Mouse (Mus musculus): ENCODE results near the gene Slc27a2. TPM values are rescaled to one million over a fixed set of nuclear protein-coding genes. Genes with fewer than 3 reads are reported as not detected.
"Not testable (repeated sequence)": the region's sequence is repeated elsewhere in the genome, so short reads cannot be mapped to it uniquely, and the experiment has no call there.

Slc27a2 gene
- total RNA-seq, 1 experiment from 2014 or later = 18.8 TPM

DNA sequence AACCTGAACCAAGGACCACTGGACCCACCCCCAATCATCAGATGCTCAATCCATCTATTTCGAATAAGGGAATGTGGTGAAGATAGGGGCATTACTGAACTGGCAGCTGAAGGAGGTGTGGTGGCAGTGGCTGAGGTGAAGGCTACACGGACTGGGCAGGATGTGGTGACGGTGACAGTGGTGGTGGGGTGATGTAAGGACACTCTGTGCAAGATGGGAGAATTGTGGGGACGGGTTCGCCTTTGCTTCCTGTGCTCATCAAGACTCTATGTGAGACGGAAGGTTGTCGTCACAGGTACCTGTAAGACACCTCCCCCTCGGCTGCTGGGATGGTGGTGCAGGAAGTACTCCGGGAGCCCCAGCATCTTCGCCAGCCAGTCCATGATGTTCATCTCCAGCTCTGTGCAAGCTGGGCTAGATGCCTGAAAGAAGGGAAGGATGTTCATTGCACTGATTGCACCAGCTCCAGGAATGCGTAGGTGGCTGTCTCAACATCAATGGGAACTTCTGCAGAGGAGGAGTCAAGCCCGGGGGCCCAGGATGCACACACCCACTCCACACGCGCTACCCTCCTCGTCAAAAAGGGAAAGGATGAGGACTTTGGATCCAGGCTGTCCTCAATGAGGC, 54.0 kb downstream of the Slc27a2 start:
- no peak for DNase-seq

DNA sequence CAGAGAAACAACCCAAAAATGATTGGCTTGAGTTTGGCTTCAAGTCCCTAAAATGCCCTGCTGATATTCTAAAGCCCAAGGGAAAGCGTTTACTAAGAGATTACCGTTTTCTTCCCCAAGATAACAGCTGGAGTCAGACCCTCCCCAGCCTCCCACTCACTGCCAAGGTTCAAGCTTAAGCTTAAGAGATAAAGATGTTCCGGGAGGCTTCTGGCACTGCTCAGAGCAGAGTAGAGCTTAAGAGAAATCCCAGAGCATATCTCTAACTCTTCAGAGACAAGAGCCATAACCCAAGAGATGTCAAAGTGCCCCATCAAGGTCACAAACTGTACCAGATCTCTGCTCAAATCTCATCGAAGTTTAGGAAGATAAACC, 54.5 kb downstream of the Slc27a2 start:
- DNase-seq = no peak

DNA sequence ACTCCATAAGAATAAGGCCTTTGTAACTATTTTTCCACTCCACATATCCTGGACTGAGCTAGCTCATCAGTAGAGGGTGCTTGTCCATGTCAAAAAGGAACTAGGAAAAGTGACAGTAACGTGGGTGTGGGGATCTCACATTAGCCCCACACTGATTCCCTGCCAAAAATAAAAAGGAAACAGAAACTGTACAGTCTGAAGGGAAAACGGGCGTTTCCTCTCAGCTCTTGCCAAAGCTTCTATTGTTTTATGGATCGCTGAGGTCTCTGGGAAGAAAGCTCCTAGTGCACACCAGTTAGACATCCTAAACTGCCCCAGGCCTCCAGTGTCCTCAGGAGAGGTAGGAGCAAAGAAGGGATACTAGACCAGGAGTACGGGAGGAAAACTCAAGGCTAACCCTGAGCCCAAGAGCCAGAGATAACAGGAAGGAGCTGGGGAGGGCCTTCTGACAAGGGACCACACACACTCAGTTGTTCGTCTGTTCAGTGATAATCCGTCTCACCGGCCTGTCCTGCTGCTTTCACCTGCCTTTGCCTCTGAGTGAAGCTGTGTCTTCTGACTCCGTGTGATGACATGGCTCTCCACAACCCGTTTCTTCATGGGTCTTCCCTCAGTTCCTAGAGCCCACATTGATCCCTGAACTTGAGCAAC, 55.5 kb downstream of the Slc27a2 start:
- no peak for DNase-seq

DNA sequence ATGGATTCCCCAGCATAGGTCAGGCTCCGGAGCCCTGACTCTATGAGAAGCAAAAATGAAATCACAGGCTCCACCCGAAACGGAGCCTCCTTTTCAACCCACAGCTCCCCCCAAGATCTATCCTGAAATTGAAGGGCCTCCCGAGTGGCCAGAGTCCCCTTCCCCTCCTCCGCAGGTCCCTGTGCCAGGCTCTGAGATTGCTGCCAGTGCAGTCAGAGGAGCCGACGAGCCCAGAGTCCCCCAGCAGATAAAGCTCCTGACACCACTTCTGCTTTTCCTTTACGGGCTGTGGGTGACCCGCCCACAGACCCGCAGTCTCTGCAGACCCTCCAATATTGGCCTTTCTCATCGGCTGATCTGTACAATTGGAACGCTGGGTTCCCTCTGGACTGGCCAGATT, 57.4 kb downstream of the Slc27a2 start:
- DNase-seq = not testable (repeated sequence)

DNA sequence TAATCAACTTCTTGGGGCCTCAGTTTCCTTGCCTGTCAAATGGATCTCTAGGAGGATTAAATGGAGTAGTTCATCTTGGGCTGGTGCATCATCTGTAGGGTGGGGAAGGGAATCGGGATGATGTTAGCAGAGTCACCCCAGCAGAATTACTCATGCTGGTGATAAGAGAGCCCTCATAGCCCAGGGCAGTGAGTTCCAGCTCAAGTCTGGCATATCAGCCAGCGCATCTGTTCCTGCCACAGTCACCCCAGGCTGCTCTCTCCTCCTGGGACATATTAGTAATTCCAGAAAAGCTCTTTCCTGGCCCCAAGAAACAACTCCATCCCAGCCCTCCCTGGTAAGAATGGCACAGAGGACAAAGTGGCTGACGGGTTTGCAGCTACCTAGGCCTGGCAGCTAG, 63.1 kb downstream of the Slc27a2 start:
- no peak for DNase-seq

DNA sequence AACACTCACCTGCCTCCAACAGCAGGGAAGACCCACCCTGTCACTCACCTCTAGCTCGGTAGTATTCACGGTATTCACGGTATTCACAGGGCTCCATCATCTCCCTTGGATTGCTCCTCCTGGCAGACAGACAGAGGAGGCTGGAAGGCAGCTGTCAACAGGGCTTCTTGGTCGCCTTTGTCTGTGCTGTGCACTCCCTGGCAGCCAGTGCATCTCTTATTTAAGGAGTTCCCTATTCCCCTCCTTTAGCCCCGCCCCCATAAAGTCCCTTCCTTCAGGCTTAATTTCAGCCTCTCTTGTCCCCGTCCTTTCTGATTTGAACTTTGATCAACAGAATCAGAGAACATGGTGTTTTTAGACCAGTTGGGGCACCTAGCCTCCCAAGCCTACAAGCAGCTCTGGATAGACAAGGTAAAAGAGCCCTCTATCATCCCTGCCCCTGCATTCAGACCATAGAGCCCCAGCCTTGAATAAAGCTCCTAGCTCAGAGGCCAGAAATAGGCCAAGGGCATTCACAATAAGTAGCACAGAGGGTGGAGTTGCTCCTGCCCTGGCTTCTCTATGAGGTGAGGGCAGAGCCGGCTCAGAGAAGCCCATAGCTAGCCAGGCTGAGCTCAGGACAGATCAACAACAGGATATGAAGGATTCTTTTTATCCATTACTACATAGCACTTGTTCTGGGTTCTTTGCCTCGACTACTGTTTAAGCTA, 66.4 kb downstream of the Slc27a2 start:
- no peak for DNase-seq

DNA sequence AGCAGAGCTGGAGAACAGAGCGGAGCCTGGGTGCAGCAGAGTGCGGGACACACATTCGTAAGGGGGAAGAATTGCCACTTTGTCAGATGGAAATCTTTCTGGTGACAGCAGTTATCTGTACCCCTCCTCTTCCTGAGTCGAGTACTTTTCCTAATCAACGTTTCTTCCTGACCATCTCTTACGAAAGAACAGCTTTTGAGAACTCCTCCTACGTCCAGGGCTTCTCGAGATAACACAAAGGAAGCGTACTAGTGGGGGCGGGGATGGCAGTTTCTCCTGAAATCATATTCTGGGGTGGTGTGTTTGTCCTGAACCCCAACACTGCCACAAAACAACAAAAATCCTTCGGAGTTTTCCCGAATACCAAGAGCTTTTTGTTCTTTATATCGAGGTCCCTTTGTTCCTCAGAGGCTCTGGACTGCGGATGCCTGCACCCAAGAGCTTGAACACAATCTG, 67.1 kb downstream of the Slc27a2 start, which contains the start of gene Hdc:
TSS of gene Hdc (minus strand) at position 51 of the 456 bp plus-strand sequence.
- no peak for DNase-seq

DNA sequence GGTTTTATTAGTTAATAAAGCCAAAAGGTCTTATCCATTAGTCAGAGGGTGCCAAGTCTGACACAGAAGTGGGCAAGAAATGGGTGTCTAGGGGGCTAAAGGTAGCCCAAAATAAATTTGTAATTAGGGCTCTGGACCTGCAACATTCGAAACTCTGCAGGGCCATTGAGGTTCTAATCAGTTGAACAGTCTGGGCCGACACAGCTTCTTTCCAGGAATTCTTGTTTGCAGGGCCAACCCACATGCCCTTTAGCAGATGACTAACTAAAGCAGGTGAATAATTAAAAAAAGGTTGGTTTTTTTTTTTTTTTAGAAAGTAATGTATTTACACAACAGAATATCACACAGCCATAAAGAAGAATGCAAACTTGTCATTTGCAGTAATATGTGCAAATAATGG, 70.2 kb downstream of the Slc27a2 start:
- DNase-seq = no peak

DNA sequence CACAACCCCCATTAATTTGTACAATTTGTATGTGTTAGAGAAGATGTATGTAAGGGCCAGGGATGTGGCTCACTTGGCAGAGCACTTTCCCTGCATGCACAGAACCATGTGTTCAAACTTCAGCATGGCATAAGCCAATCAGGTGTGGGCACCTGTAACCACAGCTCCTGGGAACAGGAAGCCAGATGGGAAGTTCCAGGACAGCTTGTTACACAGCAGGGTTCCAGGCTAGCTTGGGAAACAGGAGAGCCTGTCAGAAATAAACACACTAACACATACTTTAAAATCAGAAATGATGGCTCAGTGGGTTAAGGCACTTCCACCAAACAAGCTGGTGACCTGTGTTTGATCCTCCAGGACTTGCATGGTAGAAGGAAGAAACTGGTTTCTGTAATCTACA, 70.9 kb downstream of the Slc27a2 start:
- no peak for DNase-seq

DNA sequence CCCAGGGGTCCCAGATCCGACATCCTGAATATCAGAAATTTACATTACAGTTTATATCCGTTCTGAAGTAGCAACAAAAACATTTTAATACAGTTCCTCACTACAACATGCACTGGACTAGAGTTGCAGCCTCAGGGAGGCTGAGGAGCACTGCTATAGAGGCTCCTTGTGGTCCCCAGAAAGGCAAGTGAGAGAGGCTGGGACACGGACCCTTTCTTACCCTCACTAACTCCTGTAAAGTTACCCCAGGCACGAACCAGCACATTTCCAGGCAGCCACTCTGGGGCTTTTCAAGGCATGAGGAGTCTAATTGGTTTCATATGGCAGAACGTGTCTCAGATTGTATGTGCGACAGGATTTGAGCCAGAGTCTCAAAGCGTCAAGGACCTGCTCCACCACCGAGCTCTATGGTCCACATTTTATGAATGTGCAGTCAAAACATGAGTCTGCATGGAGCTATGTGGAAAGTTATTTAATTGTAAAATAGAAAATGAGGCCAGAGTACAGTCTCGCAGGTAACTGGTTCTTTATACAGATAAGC, 76.3 kb downstream of the Slc27a2 start:
- no peak for DNase-seq

DNA sequence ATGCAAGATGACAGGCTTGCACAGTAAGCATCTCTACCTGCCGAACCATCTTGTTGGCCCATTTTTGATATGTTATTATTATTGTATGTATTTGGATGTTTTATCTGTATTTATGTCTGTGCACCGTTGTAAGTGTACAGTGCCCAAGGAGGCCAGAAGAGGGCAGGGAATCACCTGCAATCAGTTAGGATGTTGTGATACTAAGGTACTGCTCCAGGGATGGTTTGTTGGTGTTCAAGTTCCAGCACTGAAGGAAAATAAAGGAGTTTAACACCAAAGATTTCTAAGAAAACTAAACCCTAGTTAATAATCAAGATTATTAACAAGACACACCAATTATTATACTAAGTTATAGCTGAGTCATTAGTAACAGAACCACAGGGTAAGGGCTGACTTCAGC, 81.0 kb downstream of the Slc27a2 start:
- DNase-seq = no peak

DNA sequence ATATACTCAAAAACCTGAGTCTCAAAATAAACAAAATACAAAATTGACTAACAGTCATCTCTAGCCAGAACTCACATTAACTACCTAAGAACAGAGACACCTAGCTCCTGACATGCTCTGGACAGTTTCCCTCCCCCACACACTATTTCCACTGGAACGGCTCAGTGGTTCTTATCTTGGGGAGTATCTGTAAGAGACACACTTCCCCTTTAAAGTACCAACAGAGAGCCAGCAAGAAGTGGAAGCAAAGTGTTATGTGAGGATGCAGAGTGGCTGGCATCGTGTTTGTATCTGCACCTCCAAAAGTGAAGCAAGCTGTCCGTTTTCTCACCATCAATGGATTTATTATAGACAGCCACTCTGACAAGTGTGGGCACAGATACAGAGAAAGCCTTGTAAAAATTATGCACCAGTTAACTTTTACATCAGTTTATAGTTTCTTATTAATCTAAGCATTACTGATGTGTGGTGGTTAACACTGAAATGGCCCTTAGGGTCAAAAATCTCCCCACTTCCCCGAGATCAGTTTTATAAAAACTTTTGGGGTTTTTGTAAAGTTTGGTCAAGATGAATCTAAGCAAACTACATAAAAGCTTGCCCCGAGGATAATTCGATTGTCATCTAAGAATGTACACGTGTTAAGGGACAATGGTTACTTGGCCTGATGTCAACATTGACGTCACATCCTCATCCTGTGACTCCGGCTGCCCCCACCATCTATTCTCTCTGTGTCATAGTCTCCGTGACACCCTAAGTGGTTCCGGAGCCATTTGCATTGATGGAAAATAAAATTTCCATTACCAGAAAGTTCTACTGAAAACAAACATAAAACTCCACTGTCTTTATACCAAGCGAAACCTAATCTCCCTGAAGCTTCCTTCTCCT, 84.0 kb downstream of the Slc27a2 start:
- DNase-seq = no peak

Other genes starting within 250 kb of the Slc27a2 start
- gene Atp8b4, start 51.7 kb upstream of the Slc27a2 start, total RNA-seq (2021) = 0.82 and 1.00 TPM in 2 replicates
- gene Hdc, start 66.9 kb downstream of the Slc27a2 start, total RNA-seq (2021) = 22.6 and 29.8 TPM in 2 replicates
- 18.4 and 19.6 TPM in 2 replicates for gene Gabpb1, start 123.9 kb downstream of the Slc27a2 start, total RNA-seq (2021)
- 80.1 and 81.6 TPM in 2 replicates for gene Usp8, start 154.9 kb downstream of the Slc27a2 start, total RNA-seq (2021)
- not detected in 2 replicates for gene Usp50, start 231.1 kb downstream of the Slc27a2 start, total RNA-seq (2021)

Data from adrenal gland, postnatal 25 days (tissue).